Mouse (Mus musculus): Measurements from ENCODE around the gene Gm10073.
"Not testable (repeated sequence)": the region's sequence is repeated elsewhere in the genome, so short reads cannot be mapped to it uniquely, and the experiment has no call there.

Gene Gm10073

DNA sequence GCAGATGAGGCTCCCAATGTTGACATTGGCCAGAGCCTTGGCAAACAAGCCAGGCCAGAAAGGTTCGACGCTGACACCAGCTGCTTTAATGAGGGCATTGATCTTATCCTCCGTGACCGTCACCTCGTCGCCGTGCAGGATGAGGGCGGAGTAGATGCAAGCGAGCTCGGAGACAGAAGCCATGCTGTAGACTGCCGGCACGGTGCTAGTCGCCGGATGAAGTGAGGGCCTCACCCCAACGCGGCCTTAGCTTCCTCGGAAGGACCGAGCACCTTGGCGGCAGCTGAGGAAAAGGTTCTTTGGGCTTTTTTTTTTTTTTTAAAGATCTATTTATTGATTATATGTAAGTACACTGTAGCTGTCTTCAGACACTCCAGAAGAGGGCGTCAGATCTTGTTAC is at the start of gene Gm10073:
TSS of gene Gm10073 (minus strand) at position 294 of the 400 bp plus-strand sequence.
- not testable (repeated sequence) for DNase-seq (ENCODE audit: low read depth, low spot score)

DNA sequence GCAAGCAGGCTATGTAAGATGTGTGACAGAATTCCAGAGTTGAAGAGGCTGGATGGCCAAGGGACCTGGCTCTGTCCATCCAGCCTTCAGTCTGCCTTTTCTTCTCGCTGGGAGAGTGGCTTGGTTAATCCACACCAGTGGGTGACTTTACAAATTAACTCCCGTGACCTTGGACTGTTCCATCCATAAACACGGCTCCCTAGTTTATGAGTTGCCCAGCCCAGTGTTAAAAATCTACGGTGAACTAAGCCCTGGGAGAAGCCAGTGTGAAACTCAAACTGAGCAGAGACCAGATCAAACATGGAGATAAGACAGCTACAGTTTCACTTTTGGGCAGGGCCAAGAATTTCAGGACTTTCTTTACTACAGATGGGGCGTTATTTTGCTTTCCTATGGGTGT is 49.8 kb upstream of the Gm10073 start:
- DNase-seq (ENCODE audit: low read depth, low spot score) = no peak

DNA sequence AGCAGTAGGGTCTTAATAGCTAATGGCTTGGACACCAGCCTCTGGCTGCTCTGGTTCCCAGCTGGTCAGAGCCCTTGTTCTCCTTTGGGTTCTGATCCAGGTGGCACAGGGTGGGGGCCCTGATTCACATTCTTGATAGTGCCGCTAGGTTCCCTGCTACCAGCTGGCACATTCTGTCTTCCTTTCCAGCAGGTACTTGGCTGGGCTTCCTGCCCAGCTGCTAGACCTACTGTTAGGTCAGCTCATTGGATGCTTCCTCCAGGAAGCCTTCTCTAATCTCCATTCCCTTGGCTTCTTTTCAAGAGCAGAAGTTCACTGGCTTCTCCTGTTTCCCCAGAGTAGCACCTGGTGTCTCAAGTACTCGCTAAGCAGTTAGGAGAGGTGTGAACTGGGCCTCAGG is 47.2 kb upstream of the Gm10073 start:
- peak; percentile 78 for DNase-seq (ENCODE audit: low read depth, low spot score)

DNA sequence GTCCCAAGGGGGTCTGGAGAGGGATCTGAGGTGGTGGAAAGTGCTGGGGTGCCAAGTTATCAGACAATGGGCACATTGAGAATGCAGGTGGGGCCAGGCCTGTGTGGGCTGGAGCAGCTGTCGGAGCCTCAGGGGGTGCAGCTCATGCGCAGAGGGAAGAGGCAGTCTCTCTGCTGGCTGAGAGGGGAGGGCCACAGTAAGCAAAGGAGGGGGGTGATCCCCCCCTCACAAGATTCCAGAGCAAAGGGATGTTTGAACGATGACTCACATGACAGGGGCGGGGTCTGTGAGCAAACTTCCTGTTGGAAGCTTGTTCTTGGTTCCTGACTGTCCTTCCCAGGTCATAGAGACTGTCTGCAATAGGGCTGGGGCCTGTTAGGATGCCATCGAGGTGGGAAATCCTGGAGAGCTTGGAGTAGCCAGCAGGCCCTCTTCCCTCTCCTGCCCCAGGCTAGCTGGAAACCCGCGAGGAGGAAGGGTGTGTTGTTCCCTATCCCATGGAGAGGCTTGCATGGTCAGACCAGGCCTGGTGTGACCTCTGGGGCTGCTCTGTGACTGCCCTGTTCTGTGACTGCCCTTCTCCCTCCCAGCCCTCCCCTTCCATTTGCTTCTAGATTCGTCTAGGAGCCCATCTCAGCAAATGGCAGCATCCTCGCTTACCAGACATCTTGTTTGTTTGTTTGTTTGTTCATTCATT is 46.4 kb upstream of the Gm10073 start:
- peak; percentile 32 for DNase-seq (ENCODE audit: low read depth, low spot score)

DNA sequence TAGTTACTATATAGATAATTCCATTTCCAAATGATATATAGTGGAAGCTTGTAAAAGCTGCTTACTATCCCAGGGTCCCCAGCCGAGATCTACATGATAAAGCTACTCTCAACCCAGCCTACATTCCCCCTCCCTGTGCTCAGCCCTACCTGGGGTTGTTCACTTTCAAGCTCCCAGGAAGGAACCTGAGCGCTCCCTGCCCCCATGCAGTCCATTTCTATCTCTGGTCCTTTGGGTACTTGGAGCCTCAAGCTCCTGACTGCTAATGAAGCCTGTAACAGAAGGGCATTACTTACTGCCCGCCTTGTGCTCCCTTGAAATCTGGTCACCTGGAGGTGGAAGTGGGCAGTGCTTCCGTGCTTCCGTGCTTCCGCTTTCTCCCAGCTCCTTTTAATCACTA is 45.1 kb upstream of the Gm10073 start:
- DNase-seq (ENCODE audit: low read depth, low spot score) = no peak

DNA sequence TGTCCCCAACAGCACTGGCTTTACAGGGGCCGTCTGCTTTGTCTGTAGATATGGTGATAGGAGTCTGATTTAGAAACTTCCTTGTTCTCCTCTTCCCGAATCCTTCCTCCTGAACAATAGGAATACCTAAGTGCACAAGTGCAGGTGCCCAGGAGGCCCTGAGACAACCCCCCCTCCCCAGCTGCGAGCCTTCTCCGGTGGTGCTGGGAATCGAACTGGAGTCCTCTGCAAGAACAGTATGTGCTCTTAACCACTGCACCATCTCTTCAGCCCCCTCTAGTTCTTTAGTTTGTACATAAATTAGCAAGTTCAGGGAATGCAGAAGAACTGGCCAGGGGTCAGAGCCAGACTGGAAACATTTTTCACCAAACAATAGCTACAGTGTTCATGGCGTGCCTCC is 44.6 kb upstream of the Gm10073 start:
- no peak for DNase-seq (ENCODE audit: low read depth, low spot score)

DNA sequence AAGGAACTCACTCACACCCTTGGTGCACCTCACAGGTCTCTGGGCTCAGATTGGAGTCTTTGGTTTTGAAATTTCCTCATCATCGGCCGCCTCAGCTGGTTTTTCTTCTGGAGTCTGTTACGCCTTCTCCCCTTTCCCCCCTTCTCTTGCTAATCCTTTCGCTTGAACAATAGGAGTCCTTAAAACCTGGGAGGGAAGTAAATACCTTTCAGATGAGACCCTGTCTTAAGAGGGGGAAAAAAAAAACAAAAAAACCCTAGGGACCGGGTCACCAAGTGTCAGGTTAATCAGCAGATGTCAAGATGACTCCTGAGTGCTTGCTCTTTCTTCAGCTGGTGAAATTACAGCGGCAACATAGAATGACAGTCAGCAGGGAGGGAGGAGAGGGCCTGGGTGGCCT is 43.9 kb upstream of the Gm10073 start:
- no peak for DNase-seq (ENCODE audit: low read depth, low spot score)

DNA sequence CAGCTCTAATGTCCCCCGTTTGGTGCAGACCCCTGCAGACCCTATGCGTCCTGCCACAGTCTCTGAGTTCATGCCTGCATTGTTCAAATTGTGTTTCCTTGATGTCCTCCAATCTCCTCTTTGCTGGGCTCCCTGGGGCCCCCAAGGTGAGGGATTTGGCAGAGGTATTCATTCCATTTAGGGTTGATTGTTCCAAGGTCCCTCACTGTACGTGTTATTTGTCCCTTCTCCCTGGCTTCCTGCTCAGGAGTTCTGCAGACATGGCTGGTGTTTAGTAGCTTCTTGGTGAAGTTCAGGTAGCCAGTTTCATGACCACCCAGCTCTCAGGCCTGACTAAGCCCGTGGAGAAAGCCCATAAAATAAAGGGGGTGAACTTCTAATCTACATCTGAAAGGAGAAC is 43.4 kb upstream of the Gm10073 start:
- DNase-seq (ENCODE audit: low read depth, low spot score) = no peak

DNA sequence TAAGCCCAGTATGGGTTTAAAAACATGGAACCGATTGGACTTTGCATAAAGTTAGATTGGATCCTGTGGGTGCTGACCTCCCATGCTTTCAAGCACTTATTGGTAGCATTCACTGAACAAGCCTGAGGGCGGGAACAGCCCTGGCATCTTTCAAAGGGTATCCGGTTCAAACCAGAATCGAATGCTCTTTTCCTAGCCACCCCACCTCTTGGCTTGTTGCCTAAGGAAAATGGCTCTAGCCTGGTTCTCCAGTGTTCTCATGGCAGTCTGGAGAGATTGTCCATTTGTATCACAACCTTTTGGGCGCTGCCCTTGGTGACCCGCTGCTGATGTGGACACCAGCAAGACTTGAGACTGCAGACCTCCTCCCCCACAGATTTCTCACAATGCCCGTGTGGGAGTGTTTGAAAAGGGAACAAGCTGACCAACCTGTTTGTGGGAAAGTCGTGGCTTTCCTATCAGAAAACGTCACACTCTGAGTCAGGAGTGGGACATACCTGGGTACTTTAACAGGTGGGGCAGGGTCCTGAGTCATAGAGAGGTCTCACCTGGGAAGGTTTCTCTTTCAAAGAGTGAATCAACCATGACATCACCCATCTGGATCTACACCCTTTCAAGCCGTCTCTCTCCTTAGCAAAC is 42.5 kb upstream of the Gm10073 start:
- DNase-seq (ENCODE audit: low read depth, low spot score) = no peak

DNA sequence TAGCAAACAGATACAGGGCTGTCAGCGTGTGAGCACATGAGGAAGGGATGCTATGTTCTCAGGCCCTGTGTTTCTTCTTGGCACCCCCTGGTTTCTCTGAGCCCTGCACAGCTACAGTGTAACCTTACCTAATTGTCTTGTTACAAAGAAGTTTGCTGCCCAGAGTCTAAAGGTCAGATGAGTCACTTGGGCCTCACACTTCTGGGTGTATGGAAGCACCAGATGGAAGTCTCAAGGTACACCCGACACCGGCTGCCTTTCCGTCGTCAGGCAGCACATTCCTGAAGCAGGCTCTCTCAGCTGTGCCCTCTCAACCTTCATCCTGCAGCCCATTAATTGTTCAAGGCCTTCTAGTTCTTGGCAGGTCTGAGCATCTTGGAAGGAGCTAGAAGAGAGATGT is 41.4 kb upstream of the Gm10073 start:
- no peak for DNase-seq (ENCODE audit: low read depth, low spot score)

DNA sequence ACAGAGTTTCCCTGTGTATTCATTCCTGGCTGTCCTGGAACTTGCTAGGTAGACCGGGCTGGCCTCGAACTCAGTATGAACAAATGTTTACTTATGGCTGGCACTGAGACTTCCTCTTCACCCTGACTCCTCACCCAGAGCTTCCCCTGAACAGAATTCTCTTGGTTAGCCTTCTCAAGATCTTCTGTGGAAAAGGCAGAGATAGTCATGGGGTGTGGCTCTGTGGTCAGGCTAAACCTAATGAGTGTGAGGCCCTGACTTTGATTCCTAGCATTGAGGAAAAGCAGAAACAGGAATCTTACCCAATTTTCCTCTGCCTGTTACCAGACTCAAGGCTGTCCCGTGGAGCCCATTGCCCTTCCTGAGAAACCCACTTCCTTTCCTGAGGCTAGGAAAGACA is 38.8 kb upstream of the Gm10073 start:
- DNase-seq (ENCODE audit: low read depth, low spot score) = no peak

DNA sequence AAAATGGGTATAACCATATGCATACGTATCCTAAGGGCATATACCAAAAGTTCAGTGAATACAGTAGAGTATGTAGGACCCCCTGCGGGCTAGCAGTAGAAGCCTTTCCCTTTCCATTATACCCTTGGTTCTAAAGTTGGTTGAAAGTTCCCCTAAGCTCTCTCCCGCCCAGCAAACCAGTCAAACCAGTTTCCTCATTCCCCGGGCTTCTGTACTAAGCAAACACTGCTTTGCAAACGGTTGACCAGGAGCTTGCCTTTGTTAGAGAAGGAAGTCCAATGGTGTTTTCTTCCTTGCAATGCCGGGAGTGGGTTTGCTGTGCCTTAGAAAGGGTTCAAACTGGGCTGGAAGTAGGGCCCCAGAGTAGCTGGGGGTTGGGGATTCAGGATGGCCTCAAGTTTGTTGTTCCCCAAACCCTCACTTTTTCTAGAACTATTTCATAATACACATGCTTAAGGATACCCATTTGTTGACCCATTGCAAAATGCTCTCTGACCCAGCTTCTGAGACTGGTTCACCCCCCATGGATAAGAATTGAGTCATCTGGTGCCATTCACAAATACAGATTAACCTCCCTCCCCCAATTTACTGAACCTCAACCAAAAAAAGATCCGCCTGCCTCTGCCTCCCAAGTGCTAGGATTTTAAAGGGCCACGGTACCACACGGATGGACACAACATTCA is 37.8 kb upstream of the Gm10073 start:
- no peak for DNase-seq (ENCODE audit: low read depth, low spot score)

DNA sequence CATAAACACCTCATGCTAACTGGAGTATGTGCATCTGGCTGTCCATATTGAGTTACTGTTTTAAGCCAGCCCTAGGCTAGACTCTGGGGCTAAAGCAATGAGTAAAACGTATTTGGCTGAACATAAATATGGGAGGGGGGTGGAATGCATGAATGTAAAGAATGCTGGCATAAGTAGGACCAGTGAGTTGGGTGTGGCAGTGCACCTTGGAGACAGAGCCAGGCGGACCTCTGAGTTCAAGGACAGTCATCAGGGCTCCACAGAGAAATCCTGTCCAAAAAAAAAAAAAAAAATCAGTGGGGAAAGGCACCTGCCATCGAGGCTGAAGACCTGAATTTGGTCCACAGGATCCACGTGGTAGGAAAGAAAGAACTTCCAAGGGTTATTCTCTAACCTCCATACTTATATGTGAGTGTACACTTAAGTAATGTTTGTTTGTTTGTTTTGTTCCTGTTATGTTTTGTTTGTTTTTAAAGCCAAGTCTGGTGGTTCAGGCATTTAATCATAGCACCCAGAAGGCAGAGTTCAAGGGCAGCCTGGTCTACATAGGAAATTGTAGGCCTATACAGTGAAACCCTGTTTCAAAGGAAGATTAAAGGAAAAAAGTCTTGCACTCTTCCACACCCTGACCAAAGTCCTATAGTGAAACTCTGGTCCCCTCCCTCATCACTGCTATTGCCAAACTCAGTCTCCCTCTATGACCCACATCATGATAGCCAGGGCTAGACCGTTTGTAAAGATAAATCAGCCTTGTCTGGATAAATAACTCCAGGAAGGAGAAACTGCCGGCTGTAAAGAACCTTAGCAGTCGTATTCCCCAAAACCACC is 36.0 kb upstream of the Gm10073 start:
- DNase-seq (ENCODE audit: low read depth, low spot score) = no peak

DNA sequence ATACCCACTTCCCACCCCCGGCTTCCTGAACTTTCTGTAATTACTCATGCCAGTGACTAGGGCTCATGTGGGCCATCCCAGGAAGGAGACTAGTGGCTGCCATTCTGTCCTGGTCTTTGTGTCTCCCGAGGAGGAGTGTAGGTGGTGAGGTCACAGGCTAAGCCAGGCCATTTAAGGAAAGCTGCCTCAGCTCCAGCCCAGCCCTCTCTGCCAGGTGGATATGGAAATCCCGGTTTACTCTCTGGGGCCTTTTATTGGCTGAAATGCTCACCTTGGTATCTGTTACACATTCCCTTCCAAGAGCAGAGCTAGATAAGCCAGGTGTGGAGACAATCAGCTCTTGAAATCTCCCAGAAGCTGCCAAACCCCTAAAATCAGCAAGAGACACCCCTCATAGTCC is 35.2 kb upstream of the Gm10073 start:
- DNase-seq (ENCODE audit: low read depth, low spot score) = no peak

DNA sequence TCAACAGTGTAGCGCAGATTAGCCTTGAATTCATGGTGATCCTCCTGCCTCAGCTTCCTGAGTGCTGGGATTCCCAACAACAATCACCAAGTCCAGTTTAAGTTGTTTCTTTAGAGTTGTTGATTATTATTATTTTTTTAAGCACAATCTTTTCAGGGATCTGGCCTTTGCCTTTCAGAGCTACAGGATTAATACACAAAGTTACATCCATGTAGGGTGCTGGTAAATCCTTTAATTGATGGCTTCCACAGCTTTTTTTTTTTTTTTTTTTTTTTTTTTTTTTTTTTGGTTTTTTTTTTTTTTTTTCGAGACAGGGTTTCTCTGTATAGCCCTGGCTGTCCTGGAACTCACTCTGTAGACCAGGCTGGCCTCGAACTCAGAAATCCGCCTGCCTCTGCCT is 34.5 kb upstream of the Gm10073 start:
- not testable (repeated sequence) for DNase-seq (ENCODE audit: low read depth, low spot score)

DNA sequence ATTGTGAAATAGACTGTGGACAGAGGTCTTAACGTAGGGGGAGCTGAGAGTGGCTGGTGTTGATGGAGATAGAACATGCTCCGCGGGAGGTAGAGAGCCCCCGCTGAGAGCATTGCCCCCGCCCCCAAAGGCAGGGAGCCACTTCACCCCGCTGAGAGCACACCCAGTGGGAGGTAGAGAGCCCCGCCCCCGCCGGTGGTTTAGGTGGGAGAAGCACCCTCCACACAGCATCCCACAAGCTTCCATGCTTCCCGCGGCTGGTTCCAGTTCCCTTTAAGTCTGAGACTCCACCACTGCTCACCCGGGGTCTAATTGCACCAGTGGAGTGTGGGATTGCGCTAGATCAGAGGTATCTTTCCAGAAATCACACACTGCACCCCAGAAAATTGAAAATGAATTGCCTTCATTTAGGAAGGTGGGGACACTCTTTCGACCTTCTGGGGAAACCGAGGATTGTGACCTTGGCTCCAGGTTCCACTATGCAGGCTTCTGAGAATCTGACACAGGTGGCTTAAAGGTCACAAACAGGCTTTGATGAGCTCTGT is 33.4 kb upstream of the Gm10073 start:
- DNase-seq (ENCODE audit: low read depth, low spot score) = no peak

DNA sequence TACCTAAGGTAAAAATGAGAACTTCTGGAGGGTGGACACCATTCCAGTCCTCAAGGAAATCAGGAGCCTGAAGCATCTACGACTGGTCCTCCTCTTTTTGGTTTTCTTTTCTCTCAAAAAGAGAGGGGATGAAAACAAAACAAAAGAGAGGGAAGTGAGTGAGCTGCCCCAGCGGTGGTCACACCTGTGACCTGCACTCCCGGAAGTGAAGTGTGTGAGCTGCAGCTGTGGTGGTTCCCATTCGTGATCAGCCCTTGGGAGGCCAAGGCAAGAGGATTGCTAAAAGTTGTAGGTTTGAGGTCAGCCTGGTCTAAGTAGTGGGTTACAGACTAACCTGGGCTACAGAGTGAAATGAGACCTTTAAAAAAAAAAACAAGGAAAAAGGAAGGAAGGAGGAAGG is 32.9 kb upstream of the Gm10073 start:
- DNase-seq (ENCODE audit: low read depth, low spot score) = no peak

DNA sequence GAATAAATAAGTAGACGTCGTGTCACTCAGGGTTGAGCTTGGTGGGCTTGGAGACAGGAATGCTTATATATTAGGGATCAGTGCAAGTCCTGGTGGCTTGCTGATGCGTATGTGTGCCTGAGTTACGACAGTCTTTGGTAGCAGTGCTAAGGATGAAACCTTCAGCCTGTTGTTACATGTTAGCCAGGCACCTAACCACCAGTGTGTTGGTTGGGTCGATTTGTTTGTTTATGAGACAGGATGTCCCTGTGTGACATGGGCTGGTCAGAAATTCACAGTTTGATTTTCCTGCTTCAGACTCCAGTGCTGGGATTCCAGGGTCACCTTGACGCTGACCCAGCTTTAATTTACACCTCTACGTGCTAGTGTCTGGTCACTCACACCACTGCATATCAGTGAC is 32.4 kb upstream of the Gm10073 start:
- no peak for DNase-seq (ENCODE audit: low read depth, low spot score)

DNA sequence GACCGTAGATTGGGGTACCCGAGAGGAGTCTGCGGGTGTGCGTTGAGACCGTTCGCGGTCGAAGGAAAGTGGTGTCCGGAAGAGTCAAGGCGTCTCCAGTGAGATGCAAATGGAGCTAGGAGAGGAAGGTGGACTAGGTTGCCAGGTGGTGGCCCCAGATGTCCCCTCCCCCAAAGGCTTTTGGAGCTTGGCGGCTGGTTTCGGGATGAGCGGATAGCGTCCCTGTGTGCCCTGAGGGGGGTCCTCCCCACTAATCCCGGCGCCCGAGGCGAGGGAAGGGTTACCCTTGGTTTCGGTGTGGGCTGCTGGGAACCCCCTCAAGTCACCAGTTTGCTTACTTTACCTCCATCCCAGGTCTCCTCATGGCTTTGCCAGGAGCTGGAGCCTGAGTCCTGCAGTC is 30.7 kb upstream of the Gm10073 start:
- DNase-seq (ENCODE audit: low read depth, low spot score) = no peak

DNA sequence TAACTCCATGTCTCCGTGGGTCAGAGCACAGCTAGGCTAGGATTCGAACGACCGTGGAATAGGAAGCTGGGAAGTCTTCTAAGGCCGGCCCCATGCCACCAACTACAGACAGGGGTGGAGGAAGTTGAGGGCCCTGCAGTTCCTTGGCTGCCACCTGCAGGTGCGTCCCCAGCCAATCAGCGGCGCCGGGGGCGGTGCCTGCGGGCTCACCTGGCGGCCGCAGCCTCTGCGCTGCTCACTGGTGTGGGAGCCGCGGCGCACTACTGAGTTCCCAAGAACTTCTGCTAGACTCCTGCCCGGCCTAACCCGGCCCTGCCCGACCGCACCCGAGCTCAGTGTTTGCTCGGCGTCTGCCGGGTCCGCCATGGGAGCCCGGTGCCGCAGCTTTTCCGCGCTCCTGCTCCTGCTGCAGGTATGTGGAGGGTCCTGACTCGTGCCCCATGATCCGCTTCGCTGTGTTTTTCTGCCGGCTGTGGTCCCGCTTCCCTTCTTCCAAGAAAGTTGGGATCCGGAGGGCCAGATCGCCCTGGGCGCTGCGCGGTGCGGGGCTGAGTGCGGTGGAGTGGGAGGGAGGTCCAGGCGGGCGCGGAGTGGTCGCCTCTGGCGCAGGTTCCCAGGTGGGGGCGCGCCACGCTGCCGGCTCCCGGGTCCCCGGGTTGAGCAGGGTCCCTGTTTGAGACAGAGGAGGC is 30.0 kb upstream of the Gm10073 start, which contains the start of gene Cdh1:
TSS of gene Cdh1 (plus strand) at position 221 of the 689 bp plus-strand sequence.
- peak; percentile 26 for DNase-seq (ENCODE audit: low read depth, low spot score)
